Mouse (Mus musculus) midbrain, embryonic 13.5 days (tissue): Measurements from ENCODE around the gene Hsd17b6. TPM values are rescaled to one million over a fixed set of nuclear protein-coding genes. Genes with fewer than 3 reads are reported as not detected.

Experiments
- ATAC-seq: fragments of 200-750 bp; cut with Nextera tagmentation; 2 replicates; pipeline ENCODE4 v1.8.0; 2017; ENCODE audit warnings: mild to moderate bottlenecking, moderate TSS enrichment, moderate library complexity
- H3K27ac ChIP-seq: fragments of 300-500 bp; sonication (generic); 2 replicates; pipeline ENCODE4 v1.5.1; 2015; ENCODE audit warnings: inconsistent platforms, mild to moderate bottlenecking, moderate library complexity
- H3K27me3 ChIP-seq: fragments of 300-500 bp; sonication (generic); 2 replicates; pipeline ENCODE4 v1.6.1; 2015; ENCODE audit warnings: mild to moderate bottlenecking, inconsistent platforms
- H3K36me3 ChIP-seq: fragments of 300-500 bp; sonication (generic); 2 replicates; pipeline ENCODE4 v1.6.1; 2015; ENCODE audit warnings: mild to moderate bottlenecking, inconsistent platforms
- H3K4me1 ChIP-seq: fragments of 300-500 bp; sonication (generic); replicated peaks from 2 replicates; pipeline ENCODE4 v1.6.1; 2015; ENCODE audit warnings: inconsistent platforms
- H3K4me2 ChIP-seq: fragments of 300-500 bp; sonication (generic); replicated peaks from 2 replicates; pipeline ENCODE4 v1.6.1; 2015; ENCODE audit warnings: moderate library complexity, mild to moderate bottlenecking, inconsistent platforms
- H3K4me3 ChIP-seq: fragments of 300-500 bp; sonication (generic); replicated peaks from 2 replicates; pipeline ENCODE4 v1.5.1; 2015; ENCODE audit warnings: mild to moderate bottlenecking, inconsistent platforms
- H3K9ac ChIP-seq: fragments of 300-500 bp; sonication (generic); replicated peaks from 2 replicates; pipeline ENCODE4 v1.6.1; 2015; ENCODE audit warnings: mild to moderate bottlenecking, inconsistent platforms
- H3K9me3 ChIP-seq: fragments of 300-500 bp; sonication (generic); 2 replicates; pipeline ENCODE4 v1.6.1; 2016; ENCODE audit warnings: mild to moderate bottlenecking, inconsistent platforms
- WGBS: fragments of 180-500 bp; shearing (Covaris S2); methylation state at CpG from one replicate; pipeline ENCODE4 v1.1.7; 2015; 5-methylcytosine and 5-hydroxymethylcytosine counted together
- polyA plus RNA-seq: library from polyadenylated mRNA; unstranded; fragments of >200 nt; fragmentation: Nextera tagmentation; extraction: Ambion mirVana; gene quantifications from 2 replicates; pipeline ENCODE4 v1.2.1, GENCODE M21; 2015

The Hsd17b6 gene
- polyA plus RNA-seq, 1 experiment from 2014 or later, result not detected

DNA sequence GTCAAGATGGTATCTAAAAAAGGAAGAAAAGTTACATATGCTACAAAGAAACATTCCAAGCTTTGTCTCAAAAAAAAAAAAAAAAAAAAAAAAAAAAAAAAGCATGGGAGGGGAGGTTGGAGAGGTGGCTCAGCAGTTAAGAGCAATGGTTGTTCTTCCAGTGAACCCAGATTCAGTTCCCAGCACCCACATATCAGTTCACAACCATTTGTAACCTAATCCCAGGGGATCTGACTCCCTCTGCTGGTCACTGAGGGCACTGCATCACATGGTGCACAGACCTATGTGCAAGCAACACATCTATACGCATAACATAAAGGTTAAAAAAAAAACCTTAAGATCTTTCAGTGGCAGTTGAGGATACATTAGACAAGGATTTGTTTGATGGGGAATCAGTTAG is 9.2 kb downstream of the Hsd17b6 start:
- Histone ChIP-seq H3K36me3 (no peaks in the 10 kb centered on the region), H3K9me3 (peaks cover 5% of the 10 kb centered on the region; the same call in 1 of the 2 replicates), H3K27me3 (no peaks in the 10 kb centered on the region), H3K4me1 (no peaks in the 10 kb centered on the region), H3K4me2 (no peak overlapping the region), H3K9ac (no peak overlapping the region), H3K4me3 (no peak overlapping the region), H3K27ac (no peak overlapping the region)
- 93% methylated on average over 1 of the region's 1 CpGs for WGBS
- no peak for ATAC-seq

DNA sequence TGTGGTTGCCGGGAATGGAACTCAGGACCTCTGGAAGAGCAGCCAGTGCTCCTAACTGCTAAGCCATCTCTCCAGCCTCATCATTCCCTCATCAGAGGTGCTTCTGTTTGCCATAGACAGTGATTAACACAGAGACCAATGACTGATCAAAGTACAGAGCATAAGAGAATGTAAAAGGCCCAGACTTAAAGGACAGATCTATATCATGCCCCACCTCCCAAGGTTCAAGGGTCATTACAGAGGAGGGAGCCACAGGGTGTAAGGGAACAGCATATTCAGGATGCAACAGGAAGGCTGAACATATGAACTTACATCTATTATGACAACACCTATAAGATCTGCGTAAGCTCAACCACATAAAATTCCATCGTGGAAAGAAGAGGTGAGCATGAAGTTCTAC is 10.7 kb downstream of the Hsd17b6 start:
- no peak overlapping the region for H3K4me2 ChIP-seq
- no peaks in the 10 kb centered on the region for H3K4me1 ChIP-seq
- no peak overlapping the region for H3K4me3 ChIP-seq
- no peaks in the 10 kb centered on the region for H3K36me3 ChIP-seq
- no peak for ATAC-seq
- no peak overlapping the region for H3K27ac ChIP-seq
- WGBS, result 95% methylated on average over 3 of the region's 3 CpGs
- no peaks in the 10 kb centered on the region for H3K27me3 ChIP-seq
- H3K9ac ChIP-seq, result no peak overlapping the region
- peaks cover 5% of the 10 kb centered on the region; the same call in 1 of the 2 replicates for H3K9me3 ChIP-seq

DNA sequence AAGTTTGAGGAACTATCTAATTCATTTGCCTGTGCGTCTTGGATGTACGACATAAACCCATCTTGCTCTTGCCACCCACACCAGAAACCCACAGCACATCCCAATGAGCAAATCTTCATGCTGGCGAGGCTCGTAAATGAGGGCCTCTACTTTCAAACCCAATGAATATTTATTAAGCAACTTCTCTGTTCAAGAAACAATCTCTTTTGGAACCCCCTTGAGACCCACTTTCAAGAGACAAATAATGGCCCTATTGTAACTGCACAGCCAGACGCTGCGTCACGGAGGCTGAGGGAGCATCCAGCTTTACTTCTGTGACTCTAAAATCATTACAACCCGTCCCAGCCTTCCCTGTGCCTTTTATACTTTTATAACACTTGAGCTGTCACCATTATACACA is 21.8 kb downstream of the Hsd17b6 start:
- H3K27ac ChIP-seq, result peak overlapping the region; percentile 62
- H3K4me2 ChIP-seq, result 0 out of 2 replicates have a peak overlapping the region, but pooled peaks have one; percentile 8
- H3K9me3 ChIP-seq, result no peaks in the 10 kb centered on the region
- peaks cover 19% of the 10 kb centered on the region for H3K4me1 ChIP-seq
- no peaks in the 10 kb centered on the region for H3K27me3 ChIP-seq
- ATAC-seq, result 0 out of 2 replicates have a peak, but pooled peaks have one; percentile 34
- H3K9ac ChIP-seq, result no peak overlapping the region
- 6% methylated on average over 8 of the region's 8 CpGs for WGBS
- no peaks in the 10 kb centered on the region for H3K36me3 ChIP-seq
- H3K4me3 ChIP-seq, result no peak overlapping the region

- Histone ChIP-seq H3K27me3 (no peaks in the 10 kb centered on the region), H3K4me1 (peaks cover 19% of the 10 kb centered on the region), H3K9me3 (no peaks in the 10 kb centered on the region), H3K9ac (no peak overlapping the region), H3K4me2 (no peak overlapping the region), H3K4me3 (no peak overlapping the region), H3K36me3 (no peaks in the 10 kb centered on the region), H3K27ac (no peak overlapping the region)
- 83% methylated on average over 5 of the region's 5 CpGs for WGBS
- ATAC-seq, result no peak
Measured at GRCm38 (mm10) chr10:127984650-127985049, 22.8 kb downstream of the Hsd17b6 start.

DNA sequence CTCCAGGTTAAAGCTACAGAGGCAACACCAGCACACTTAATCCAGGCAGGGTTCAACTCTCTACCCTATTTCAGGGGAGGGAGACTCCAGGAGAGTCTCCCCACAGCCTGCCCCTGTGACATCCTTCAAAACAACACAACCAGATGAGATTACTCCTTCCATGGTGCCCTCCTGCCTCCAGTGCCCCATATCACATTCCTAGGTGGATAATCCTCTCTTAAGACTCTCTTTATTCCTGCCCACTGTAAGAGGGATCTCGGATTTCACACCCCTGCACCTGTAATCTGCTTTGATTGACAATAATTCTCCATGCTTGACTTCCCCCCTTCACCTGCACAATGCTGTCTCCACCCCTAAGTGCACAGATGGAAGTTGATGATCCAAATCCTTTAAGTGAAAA is 31.9 kb downstream of the Hsd17b6 start:
- H3K4me1 ChIP-seq, result no peaks in the 10 kb centered on the region; the same call in 1 of the 2 replicates
- no peaks in the 10 kb centered on the region for H3K9me3 ChIP-seq
- H3K9ac ChIP-seq, result no peak overlapping the region
- H3K27me3 ChIP-seq, result no peaks in the 10 kb centered on the region
- no peaks in the 10 kb centered on the region for H3K36me3 ChIP-seq
- H3K4me2 ChIP-seq, result no peak overlapping the region
- no peak overlapping the region for H3K27ac ChIP-seq
- no peak overlapping the region for H3K4me3 ChIP-seq
- no peak for ATAC-seq
- 4% methylated on average over 1 of the region's 1 CpGs for WGBS

- H3K36me3 ChIP-seq, result no peaks in the 10 kb centered on the region
- no peaks in the 10 kb centered on the region; the same call in 1 of the 2 replicates for H3K4me1 ChIP-seq
- WGBS, result 90% methylated on average over 3 of the region's 3 CpGs
- H3K27ac ChIP-seq, result no peak overlapping the region
- no peaks in the 10 kb centered on the region for H3K9me3 ChIP-seq
- no peak overlapping the region for H3K9ac ChIP-seq
- no peak overlapping the region for H3K4me2 ChIP-seq
- ATAC-seq, result no peak
- H3K27me3 ChIP-seq, result no peaks in the 10 kb centered on the region
- no peak overlapping the region for H3K4me3 ChIP-seq
Measured at GRCm38 (mm10) chr10:127974062-127974461, 33.3 kb downstream of the Hsd17b6 start.

DNA sequence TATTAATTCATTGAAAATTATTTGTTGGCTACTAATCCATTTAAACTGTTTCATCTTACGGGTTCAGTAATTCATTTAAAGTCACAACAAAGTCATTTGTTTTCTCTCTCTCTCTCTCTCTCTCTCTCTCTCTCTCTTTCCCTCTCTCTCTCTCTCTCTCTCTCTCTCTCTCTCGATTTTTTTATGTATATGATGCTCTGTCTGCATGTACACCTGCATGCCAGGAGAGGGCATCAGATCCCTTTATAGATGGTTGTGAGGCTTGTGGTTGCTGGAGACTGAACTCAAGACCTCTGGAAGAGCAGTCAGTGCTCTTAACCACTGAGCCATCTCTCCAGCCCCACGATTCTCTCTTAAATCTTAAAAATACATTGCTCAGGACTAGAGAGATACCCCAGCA is 36.3 kb downstream of the Hsd17b6 start:
- no peaks in the 10 kb centered on the region for H3K27me3 ChIP-seq
- no peaks in the 10 kb centered on the region; the same call in 1 of the 2 replicates for H3K4me1 ChIP-seq
- H3K27ac ChIP-seq, result no peak overlapping the region
- no peak overlapping the region for H3K4me3 ChIP-seq
- H3K4me2 ChIP-seq, result no peak overlapping the region
- H3K9ac ChIP-seq, result no peak overlapping the region
- no peaks in the 10 kb centered on the region for H3K9me3 ChIP-seq
- no peaks in the 10 kb centered on the region for H3K36me3 ChIP-seq
- no peak for ATAC-seq
- WGBS, result 78% methylated on average over 3 of the region's 3 CpGs

DNA sequence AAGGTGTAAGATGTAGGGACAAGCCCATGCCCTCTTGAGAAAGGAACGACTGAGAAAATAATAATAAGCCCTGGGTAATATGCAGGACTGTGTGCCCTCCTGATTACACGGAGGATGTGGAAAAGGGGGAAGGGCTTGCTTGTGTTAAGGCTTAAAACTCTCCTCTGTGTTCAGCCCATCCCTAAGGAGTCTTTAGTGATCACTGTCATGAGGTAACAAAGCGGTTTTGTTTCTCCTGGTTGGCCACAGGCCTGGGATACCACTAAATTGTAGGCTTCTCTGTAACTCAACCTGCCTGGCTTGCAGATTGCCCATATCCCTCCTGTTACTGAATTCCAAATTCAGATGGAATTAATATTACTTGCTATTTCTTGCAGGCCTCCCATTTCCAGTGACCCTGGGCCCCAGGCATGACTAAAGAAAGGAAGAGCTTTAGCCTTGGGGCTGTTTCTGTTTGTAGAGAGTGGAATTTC is 37.0 kb downstream of the Hsd17b6 start:
- Histone ChIP-seq H3K4me2 (no peak overlapping the region), H3K27ac (no peak overlapping the region), H3K9me3 (no peaks in the 10 kb centered on the region), H3K4me1 (no peaks in the 10 kb centered on the region; the same call in 1 of the 2 replicates), H3K36me3 (no peaks in the 10 kb centered on the region), H3K9ac (no peak overlapping the region), H3K4me3 (no peak overlapping the region), H3K27me3 (no peaks in the 10 kb centered on the region)
- ATAC-seq, result no peak
- 52% methylated on average over 3 of the region's 3 CpGs for WGBS

DNA sequence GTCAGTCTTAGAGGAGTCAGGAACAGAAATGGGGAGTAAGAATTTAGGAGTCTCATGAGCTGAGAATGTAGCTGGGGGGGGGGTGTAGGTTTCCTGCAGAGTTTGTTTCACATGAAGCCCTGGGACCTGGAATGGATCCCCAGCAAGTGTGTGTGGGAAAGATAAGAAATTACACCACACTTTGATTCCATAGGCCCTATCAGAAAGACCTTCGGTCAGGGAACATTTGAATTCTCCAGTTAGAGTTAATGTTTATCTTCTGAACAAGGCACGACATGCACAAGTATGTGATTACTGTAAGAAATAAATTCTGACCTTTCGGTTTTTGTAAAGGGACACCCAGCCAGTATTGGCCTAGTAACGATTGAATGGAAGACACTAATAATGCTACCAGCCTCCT is 37.6 kb downstream of the Hsd17b6 start:
- Histone ChIP-seq H3K9ac (no peak overlapping the region), H3K36me3 (no peaks in the 10 kb centered on the region), H3K9me3 (no peaks in the 10 kb centered on the region), H3K27ac (no peak overlapping the region), H3K27me3 (no peaks in the 10 kb centered on the region), H3K4me3 (no peak overlapping the region), H3K4me2 (no peak overlapping the region), H3K4me1 (no peaks in the 10 kb centered on the region; the same call in 1 of the 2 replicates)
- 92% methylated on average over 4 of the region's 4 CpGs for WGBS
- no peak for ATAC-seq

GRCm38 (mm10) chr10:127966506-127966905 is 40.9 kb downstream of the Hsd17b6 start:
- WGBS, result 94% methylated on average over 6 of the region's 6 CpGs
- Histone ChIP-seq H3K4me2 (no peak overlapping the region), H3K27me3 (no peaks in the 10 kb centered on the region), H3K27ac (no peak overlapping the region), H3K4me1 (no peaks in the 10 kb centered on the region; the same call in 1 of the 2 replicates), H3K4me3 (no peak overlapping the region), H3K9ac (no peak overlapping the region), H3K36me3 (no peaks in the 10 kb centered on the region), H3K9me3 (no peaks in the 10 kb centered on the region)
- no peak for ATAC-seq

DNA sequence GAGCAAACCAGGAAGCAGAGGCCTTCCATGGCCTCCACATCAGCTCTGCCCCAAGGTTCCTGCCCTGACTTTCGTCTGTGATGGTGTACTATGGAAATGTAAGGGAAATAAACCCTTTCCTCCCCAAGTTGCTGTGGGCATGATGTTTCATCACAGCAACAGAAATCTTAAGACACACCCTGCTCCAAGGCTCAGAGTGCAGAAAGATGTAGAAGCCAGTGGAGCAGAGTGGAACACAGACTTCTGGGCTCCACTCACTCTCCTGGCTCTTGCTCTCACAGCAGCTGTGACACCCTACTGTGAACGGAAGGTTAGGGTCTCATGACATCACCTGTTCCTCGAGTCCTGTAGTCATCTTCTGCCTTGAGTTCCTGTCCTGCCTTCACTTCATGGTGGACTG is 43.4 kb downstream of the Hsd17b6 start:
- Histone ChIP-seq H3K27me3 (no peaks in the 10 kb centered on the region), H3K4me2 (no peak overlapping the region), H3K27ac (no peak overlapping the region), H3K36me3 (no peaks in the 10 kb centered on the region), H3K9ac (no peak overlapping the region), H3K9me3 (no peaks in the 10 kb centered on the region), H3K4me1 (no peaks in the 10 kb centered on the region), H3K4me3 (no peak overlapping the region)
- ATAC-seq, result no peak
- 70% methylated on average over 3 of the region's 3 CpGs for WGBS

DNA sequence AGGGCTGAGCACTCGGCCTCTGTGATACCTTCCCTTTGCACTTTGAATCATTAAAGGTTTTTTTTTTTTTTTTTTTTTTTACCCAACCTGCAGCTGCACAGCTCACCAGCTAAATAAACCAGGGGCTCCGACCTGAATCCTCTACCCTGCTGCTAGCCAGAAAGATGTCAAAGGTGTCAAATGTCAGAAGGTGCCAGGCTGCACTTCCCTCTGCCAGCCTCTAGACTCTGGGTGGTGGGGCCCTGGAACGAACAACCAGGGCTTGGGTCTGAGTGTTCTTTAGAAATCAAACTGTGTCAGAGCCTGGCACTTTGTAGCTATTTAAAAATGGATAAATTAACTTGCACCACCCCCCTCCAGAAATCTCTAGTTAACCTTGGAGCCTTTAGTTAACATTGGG is 45.0 kb downstream of the Hsd17b6 start:
- no peaks in the 10 kb centered on the region for H3K27me3 ChIP-seq
- H3K9me3 ChIP-seq, result no peaks in the 10 kb centered on the region
- H3K4me3 ChIP-seq, result no peak overlapping the region
- no peak overlapping the region for H3K9ac ChIP-seq
- no peaks in the 10 kb centered on the region for H3K4me1 ChIP-seq
- WGBS, result 77% methylated on average over 3 of the region's 3 CpGs
- H3K27ac ChIP-seq, result no peak overlapping the region
- H3K4me2 ChIP-seq, result no peak overlapping the region
- no peak for ATAC-seq
- H3K36me3 ChIP-seq, result no peaks in the 10 kb centered on the region

DNA sequence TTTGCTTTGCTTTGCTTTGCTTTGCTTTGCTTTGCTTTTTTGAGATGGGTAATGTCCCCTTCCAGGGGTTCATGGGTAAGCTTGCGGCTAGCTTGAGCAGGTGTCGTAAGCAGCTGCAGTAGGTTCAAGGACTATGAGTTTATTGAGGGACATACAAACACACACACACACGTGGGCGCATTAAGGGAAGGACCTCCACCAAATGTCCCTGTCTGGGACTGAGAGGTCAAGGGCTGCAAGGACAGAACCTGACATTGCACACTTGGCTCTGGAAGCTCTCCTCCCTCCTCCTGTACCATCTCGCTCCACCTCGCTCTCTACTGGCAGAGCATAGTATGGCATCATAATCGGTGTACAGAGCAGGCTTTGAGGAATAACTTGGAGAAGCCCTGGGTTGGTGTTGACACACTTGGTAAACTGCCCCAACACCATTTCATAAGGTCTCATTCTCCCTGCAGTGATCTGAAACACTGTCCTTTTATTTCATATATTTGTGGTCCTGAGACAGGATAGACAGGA is 48.2 kb downstream of the Hsd17b6 start:
- 93% methylated on average over 7 of the region's 7 CpGs for WGBS
- no peak overlapping the region for H3K27ac ChIP-seq
- no peak overlapping the region for H3K4me3 ChIP-seq
- H3K9me3 ChIP-seq, result no peaks in the 10 kb centered on the region
- no peak overlapping the region for H3K9ac ChIP-seq
- ATAC-seq, result no peak
- H3K36me3 ChIP-seq, result no peaks in the 10 kb centered on the region
- no peak overlapping the region for H3K4me2 ChIP-seq
- no peaks in the 10 kb centered on the region for H3K27me3 ChIP-seq
- no peaks in the 10 kb centered on the region for H3K4me1 ChIP-seq
